Mouse (Mus musculus): ENCODE results near the gene Mdfi. TPM values are rescaled to one million over a fixed set of nuclear protein-coding genes. Genes with fewer than 3 reads are reported as not detected.
"Not testable (repeated sequence)": the region's sequence is repeated elsewhere in the genome, so short reads cannot be mapped to it uniquely, and the experiment has no call there.

The Mdfi gene
- 1 to 10 TPM; 6.4 to 8.2 TPM for total RNA-seq (2021)

DNA sequence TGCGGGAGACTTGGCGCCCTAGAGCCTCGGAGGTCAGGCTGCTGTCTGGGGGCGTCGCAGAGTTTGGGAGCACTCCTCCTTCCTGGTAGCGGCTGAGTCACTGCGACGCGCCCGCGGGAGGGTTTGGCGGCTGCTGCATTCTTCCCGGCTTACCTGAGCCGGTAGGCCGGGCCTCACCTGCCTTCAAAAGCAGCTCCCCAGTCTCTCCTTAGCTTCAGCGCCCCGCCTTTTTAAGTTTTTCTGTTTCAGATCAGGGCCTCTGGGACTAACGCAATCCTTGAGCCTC, at the start of gene Mdfi:
Gene Mdfi, minus strand, starts transcription at position 210 of the 286 bp plus-strand sequence.
- peak in 1 of 2 experiments; percentile 38 for DNase-seq
- intact Hi-C loops (cut with DNase I), result no loop called here

DNA sequence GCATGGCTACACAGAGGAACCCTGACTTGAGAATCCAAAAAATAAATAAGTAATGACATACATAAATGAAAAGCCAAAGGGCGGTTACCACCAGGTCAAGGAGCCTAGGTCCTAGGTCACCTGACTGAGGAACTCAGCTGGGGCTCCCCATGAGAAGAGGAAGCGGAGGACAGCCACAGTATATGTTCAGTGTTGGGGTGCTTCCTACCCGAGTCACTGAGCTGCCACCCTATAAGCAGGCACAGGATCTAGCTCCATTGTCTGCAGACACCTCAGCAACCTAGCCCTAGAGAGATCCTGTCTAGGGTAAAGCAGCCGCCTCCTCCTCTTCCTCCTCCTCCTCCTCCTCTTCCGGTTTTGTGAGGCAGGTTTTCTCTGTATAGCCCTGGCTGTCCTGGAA, 48.6 kb upstream of the Mdfi start:
- intact Hi-C loops (cut with DNase I), result no loop called here

DNA sequence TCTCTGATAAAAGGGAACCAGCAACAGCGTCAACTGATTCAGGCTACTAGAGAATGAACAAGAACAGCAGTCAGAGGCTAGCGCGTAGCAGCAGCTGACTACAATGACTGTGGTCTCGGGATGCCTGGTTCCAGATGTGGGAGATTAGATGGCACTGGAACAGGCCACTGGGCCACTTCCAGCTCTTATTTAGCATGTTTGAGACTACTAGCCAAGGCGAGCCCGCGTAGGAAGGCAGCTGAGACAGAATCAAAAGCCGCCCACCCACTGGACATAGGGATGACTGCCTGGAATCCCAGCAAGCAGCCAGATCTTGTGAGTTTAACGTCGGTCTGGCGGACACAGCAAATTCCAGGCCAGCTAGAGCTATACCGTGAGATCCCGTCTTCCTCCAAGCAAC, 46.8 kb upstream of the Mdfi start:
- no peak for DNase-seq
- intact Hi-C loops (cut with DNase I), result no loop called here

More for the DNA sequence above, 48.6 kb upstream of the Mdfi start:
- no peak for DNase-seq

DNA sequence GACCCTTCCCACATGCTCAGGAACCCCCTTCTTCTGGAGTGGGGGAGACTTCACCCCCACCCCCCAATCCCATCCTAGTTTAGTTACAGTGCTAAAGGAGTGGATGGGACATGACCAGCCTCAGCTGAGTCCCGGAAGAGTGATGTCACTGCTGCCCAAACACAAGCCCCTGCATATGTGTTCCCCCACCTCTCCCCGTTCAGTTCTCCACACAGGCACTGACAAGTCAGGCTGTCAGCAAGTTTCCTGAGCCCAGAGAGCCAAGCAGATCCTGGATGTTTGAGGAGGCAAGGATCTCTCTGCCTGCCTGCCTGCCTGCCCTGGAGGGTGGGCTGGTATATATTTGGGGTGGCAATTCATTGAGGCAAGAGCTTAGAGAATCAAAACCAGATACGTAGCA, 44.7 kb upstream of the Mdfi start:
- DNase-seq, result no peak
- intact Hi-C loops (cut with DNase I), result no loop called here

DNA sequence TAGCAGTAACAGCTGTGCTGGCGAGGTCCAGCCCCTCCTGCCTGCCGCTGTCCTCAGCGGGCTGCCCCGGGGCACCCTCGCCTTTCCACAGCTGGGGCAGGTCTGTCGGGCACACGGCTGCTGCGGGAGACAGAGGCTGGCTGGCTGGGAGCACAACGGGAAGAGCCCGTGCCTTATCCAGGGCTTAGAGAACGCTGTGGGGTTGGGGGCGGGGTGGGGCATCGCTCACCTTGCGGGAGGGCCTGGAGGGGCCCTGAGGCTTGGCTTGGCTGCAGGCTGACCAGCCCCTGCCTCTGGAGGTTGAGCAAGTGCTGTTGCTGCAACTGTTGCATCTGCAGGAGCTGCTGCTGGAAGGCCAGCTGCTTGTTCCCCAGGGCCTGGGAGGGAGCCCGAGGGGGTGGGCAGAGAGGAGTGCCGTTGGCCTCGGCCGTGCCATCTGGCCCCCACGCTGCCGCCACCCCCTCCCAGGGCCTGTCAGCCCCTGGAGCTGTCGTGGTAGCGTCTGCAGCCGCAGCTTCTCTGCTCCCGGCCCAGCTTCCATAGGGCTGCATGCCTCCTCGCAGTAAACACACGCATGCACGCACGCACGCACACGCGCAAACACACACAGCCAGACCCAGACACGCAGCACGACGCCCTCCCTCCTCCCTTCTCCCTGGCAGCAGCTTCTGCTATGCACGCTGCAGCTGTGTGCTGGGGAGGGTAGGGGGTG, 44.0 kb upstream of the Mdfi start:
- peak in 1 of 2 experiments; percentile 35 for DNase-seq
- intact Hi-C loops (cut with DNase I), result no loop called here

DNA sequence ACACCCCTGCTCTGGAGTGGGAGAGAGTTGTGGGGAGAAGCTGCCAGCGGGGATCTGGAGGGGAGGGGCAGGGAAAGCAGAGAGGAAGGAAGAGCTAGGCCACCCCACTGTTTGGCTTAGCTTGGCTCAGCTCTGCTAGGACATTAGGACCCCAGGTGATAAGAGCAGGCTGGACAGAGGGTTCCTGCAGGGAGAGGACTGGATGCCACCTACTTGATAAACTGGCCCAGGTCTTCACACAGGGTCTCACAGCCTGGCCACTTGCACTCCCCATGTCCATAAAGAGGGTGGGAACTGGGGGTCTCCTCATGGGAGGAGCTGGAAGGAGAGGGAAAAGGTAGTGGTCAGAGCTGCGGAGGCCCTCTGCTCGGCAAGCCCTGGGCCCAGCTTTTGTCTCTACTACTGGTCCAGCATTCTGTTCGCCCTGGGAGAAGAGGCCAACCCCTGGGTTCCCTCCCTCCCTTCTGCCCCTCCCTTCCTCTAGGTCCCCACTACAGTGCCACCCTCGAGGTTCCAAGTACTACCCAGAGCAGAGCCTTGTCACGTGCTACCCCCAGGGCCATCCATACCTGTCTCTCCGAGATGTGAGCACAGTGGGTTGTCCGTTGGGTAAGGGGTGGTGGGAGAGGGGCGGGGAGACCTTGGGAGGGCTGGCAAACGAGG, 43.4 kb upstream of the Mdfi start:
- DNase-seq, result no peak
- intact Hi-C loops (cut with DNase I), result no loop called here

DNA sequence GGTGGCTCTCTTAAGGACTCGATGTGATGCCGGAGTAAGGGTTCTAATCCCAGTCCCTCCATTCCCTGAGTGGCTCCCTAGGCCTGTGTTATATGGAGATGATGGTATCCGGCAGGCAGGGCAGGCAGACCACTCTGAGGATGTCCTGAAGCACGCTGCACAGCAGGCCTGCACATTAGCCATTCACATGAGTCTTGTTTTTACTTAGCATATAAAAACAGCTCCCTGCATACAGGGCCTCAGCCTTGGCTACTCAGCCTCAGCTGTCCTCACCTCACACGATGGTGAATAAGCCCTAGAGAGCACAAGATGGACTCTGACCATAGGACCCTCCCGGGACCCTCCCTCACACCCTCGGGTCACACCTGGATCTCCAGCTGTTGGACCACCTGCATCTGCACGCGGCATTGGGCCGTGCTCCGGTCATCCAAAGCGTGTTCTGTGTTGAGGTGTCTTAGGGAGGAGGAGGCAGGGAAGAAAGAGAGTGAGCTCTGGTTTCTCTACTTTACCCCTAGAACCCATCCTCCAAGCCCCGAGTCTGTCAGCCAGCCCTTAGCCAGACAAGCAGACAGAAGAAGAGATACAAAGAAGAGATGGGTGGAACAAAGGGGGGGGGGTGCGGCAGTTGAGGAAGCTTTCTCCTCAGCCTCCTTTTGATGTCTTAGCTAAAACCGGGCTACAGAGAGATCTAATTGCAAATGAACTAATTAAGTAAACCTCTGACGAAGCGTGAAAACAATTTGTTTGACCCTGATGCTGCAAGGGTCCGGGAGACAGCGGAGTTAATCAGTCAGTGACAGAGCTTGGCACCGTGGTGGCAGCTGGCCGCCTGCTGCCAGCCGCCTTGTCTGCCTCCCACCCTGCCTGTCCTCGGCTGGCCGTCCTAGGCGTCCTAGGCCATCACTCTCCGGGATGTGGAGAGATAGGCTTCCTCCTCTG, 42.6 kb upstream of the Mdfi start:
- DNase-seq, result no peak
- intact Hi-C loops (cut with DNase I), result no loop called here

DNA sequence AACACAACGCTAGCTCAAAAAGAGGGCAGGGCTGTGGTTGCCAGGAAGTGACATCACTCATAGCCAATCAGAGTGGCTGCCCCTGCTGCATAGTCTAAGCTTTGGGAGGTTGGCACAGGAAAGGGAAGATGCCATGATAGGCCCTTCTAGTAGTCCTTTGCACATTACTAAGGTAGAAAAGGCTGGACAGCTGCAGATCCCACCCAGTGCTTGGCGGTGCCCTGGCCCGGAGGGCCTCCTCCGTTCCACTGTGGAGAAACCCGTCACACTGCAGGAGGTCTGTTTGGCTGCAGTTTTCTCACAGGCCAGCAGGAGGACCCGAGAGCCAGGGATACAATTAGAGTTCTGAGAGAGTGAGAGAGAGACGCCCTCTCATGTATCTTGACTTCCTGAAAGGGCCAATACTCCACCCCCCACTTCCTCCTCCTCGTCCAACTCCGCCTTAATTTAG, 38.9 kb upstream of the Mdfi start:
- intact Hi-C loops (cut with DNase I), result loop anchor here (1.0 to 5.0 kb wide), 4 partner anchors 49 to 464 kb away; partner anchors contain the start of gene Foxp4

DNA sequence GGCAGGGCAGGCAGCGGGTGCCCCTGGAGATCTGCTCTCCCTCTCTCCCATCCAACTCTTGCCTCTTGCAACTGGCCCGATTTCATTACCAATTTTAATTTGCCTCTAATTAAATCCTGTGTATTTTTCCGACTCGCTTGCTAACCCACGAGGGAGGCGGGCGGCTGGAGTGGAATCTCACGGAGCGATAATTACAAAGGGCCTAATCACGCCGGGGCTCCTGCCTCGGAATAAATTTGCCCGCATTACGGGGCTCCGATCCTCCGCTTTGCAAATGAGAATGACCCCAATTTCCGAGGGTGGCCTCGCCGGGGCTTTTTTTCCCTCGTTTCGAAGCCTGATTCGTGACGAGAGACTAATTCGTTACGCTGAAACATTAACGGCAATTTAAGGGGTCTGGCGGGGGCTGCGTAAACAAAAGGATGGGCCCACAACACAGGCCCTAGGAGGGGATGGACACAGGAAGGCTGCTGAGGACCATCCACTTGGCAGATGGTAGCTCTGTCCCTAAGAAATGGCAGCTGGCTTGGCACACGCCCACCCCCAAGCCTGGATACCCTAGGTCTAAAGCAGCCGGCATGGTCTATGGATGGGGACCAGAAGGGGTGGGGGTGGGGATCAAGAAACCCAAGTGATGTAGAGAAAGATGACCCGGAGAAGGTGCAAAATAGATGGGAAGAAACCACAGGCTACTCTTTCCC, 38.0 kb upstream of the Mdfi start:
- no peak for DNase-seq
- intact Hi-C loops (cut with DNase I), result loop anchor here (1.0 to 5.0 kb wide), 4 partner anchors 50 to 465 kb away; partner anchors contain the start of gene Foxp4

More for the DNA sequence above, 38.9 kb upstream of the Mdfi start:
- DNase-seq, result peak; percentile 90 to 94

DNA sequence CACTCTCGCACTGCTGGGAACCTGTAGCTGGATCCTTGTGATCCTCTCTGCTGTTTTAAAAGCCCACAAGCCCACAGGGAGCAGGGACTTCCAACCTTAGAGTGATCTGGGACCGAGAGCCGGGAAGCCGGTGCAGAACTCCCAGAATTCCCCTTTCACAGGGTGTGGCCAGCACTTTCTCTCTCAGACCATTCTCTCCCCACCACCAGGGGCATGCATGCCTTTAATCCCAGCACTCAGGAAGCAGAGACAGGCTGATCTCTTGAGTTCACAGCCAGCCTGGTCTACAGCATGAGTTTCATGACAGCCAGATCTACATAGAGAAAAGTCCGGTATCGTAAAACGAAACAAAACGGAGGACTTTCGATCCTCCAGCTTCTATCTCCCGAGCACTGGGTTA, 35.4 kb upstream of the Mdfi start:
- DNase-seq, result no peak
- intact Hi-C loops (cut with DNase I), result loop anchor here (5.0 kb wide), 3 partner anchors 52 to 467 kb away; partner anchors contain the start of gene Foxp4

DNA sequence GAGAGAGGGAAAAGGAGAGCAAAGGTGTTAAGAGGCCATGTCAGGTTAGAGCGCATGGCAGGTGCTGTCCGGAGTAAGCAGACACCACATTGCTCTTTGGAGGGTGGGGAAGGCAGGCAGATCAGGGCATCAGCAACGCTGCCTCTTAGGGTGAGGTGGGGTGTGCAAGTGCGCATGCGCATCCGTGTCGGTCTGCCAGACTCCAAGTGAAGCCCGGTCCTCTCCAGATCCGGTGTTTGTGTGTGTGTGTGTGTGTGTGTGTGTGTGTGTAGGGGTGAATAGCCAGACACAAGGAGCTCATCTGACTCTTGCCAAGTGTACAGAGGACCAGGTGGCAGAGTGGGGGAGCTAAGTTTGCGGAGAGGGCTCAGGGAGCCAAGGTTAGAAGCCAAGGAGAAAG, 31.5 kb upstream of the Mdfi start:
- DNase-seq, result no peak
- intact Hi-C loops (cut with DNase I), result no loop called here

DNA sequence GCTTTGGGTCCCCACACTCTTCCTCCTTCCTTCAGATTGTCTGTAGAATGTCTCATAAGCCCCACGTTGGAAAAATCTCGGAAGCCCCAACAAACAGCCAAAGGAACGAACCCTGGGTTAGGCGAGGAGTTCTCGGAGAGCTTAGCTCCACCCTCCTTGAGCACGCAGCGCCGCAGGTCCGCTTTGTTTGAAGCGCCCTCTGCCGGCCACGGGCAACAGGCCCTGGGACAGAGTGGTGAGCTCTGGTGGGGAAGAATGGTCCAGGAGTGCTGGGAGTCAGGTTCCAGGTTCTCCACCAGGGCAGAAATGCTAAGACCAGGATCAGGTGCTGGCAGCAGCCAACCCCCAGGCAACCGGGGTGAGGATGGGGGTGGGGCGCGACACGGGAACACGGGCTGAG, 30.0 kb upstream of the Mdfi start:
- intact Hi-C loops (cut with DNase I), result loop anchor here (1.0 to 2.0 kb wide), 2 partner anchors 71 to 120 kb away; no protein-coding TSS in a partner anchor
- peak; percentile 90 to 95 for DNase-seq

DNA sequence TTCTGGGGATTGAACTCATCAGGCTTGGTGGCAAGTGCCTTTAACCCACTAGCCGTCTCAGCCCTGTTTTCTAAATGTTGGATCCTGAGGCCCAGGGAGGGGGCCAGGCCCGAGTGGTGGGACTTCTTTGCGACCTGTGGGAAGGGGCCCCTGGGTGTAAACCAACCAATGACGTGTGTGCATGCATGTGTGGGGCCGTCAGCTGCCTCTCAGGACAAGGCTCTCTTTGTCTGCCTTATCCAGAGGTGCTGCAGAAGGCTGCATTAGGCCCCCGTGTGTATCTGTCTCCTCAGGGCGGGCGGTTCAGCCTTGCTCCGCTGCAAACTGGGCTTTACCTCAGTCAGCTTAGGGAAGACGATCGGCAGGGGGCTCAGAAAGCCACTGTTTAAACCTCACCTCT, 28.9 kb upstream of the Mdfi start:
- DNase-seq, result no peak
- intact Hi-C loops (cut with DNase I), result no loop called here

DNA sequence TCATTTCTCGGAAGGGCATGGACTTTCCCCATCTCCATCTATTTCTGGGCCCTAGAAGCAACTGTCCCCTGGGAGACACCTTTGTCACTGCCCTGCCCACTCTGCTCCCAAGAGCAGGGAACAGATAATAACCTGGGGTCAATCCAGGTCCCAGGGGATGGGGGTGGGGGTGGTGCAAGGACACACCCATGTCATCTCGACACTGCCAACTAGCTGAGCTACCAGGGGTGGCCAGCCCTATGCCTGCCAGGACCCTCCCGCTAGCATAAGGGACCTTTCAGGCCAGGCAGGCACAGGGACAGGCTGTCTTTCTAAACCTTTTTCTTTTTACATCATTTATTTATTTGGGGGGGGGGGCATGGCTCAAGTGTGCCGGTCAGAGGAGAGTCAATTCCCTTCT, 28.5 kb upstream of the Mdfi start:
- DNase-seq, result no peak
- intact Hi-C loops (cut with DNase I), result no loop called here

DNA sequence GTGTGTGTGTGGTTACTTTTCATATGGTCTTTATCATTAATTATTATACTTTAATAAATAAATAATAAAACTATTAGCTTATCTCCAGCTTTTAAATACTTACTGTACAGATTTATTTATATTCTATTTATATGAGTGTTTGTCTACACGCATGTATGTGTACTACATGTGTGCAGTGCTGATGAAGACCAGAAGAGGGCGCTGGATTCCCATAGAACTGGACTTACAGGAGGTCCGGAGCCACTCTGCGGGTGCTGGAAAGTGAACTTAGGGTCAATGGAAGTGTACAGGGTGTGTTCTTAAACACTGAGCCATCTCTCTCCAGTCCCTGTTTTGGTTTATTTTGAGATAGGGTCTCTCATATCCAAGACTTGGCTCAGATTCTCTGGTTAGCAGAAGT, 21.1 kb upstream of the Mdfi start:
- no peak for DNase-seq
- intact Hi-C loops (cut with DNase I), result no loop called here

DNA sequence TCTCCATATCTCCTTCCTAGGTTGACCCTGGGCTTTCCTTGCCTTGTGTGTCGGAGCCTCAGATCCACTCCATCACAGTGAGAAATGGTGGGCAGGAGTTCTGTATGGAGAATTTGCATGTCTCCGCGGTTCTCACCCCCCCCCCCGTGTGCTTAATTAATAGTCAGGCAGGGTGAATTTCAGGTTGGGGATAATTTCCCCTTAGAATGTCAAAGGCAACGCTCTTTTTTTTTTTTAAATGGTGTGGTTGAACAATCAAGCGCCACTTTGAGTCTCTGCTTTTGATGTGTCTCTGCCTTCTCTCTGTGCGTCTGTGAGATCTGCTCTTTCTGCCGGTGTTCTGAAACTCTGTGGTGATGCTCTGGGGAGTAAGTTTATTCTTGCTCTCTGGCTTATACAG, 20.4 kb upstream of the Mdfi start:
- intact Hi-C loops (cut with DNase I), result no loop called here
- DNase-seq, result no peak

DNA sequence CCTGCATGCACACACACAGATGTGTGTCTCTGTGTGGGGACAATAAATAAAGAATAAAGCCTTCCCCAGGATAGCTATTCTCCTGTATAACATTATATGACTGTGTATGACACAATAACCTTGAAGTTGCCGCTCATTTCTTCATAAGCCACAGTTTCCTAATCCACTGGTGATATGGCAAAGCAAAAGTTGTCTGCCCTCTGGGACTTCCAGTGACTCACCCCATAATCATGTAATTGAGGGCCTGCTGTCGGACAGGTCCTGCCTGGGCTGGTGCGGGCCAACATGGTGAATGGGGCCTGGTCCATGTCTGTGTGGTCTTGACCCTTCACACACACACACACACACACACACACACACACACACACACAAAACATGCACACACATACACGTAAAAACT, 19.3 kb upstream of the Mdfi start:
- intact Hi-C loops (cut with DNase I), result no loop called here
- no peak for DNase-seq

DNA sequence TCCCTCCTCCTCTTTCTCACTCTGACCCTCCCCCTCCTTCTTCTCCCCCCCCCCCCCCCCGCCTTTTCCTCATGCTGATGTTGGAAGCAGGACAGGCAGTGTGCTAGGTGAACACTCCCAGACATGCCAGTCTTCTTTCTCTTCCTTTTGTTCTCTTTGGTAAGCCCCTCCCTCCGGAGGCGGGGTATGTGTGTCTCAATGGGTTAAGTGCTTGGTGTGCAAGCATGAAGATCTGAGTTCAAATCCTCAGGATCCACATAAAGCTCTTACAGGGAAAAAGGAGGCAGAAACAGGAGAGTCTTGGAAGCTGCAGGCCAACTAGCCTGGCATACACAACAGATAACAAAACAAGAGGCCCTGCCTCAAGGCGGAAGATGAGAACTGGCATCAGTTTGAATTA, 18.8 kb upstream of the Mdfi start:
- no peak for DNase-seq
- intact Hi-C loops (cut with DNase I), result no loop called here

DNA sequence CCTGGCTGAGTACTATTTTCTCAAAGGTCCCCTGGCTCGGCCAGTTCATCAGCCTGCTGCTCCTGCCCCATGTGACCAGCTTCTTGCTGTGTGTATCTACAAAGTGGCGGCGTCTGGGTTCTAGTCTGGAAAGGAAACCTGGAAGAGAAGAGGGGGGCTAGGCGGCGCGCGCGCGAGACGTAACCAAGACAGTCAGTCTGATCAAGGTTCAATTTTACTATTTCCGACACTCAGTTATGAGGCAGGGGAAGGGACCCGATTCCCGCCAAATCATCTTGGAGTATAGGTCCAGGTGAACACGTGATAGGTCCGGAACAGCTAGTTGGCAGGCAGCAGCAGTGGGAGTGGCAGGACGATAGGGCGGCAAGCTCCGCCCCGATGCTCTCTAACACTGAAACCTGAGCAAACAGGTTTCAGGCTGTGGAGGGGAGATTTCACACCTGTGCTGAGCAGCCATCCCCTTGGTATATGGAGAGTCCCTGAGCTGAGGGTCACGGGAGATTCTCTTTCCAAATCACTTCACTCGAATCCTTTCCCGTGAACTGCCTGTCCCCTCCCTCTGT, 17.4 kb upstream of the Mdfi start:
- DNase-seq; intact Hi-C loops (cut with DNase I): not testable (repeated sequence)

DNA sequence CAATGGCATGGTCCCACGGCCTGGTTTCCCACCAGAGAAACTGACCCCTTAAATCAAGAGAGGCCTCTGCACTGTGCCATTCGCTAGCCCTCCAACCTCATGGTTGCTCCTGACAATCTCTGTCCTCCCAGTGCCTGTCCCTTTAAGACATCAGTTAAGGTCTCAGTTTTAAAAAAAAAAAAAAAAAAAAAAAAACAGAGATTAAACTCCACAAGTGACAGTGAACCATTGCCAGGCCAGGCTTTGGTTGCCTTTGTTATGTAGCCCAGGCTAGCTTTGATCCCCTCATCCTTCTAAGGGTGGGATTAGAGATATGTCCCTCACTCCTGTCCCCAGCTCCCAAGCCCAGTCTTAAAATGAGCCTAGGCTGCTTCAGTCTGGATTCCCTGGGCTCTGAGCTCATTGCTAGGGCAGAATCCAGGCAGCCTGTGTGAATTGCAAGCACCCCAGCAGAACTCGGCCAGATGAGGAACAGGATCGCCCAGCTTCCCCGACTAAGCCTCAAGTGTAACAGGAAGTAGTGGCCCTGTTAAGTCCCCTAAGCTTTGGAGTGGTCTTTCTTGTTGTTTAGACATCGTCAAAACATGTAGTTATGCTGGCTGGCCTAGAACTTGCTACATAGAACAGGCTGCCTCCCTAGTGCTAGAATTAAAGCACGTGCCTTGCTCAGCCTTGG, 16.3 kb upstream of the Mdfi start:
- no peak for DNase-seq
- intact Hi-C loops (cut with DNase I), result no loop called here

All from heart, postnatal 10 days (tissue).